Mouse (Mus musculus): ENCODE results near the gene Ppp1r13l. TPM values are rescaled to one million over a fixed set of nuclear protein-coding genes. Genes with fewer than 3 reads are reported as not detected.

The Ppp1r13l gene
- polyA plus RNA-seq, 1 experiment: 4.0 TPM

DNA sequence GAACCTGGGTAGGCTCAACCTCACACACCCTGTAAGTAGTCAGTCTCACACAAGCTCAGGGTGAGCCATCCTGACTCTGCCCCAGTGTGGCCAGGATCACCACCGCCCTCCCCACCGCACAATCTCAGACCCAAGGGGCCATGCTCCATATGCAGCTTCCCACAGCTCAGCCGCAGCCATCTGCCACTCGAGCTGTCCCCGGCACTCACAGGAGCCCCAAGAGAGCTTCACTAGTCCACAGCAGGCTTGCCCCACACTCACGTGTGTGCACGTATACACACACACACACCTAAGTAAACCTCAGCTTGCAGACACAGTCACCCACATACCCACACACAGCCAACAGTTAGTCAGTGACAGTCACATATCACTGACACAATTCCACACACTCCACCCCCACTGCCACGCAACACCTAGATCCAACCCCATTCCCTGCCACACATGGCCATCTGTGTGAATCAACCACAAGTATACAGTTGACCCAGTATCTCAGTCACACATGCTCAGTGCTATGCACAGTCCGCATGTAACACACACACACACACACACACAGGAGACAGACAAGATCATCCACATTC is 43.1 kb downstream of the Ppp1r13l start:
- H3K4me3 ChIP-seq (replicated peaks; ENCODE audit: control insufficient read depth, low read depth, low read length): no peak overlapping the region
- H3K4me1 ChIP-seq (ENCODE audit: control insufficient read depth, insufficient read depth, low read length): no peaks in the 10 kb centered on the region; the same call in 1 of the 2 replicates
- no peak for TF ChIP-seq POLR2A (IDR thresholded peaks at IDR 0.05; ENCODE audit: borderline replicate concordance, control insufficient read depth, low read depth, low read length)
- no peak for TF ChIP-seq CTCF (IDR thresholded peaks at IDR 0.05; ENCODE audit: control insufficient read depth, insufficient read depth, low read length)
- no peak overlapping the region for H3K27ac ChIP-seq (ENCODE audit: control insufficient read depth, insufficient read depth, low read depth, low read length, poor library complexity)
- 81% methylated on average over 9 of the region's 9 CpGs for WGBS

GRCm38 (mm10) chr7:19403731-19404296 is 44.3 kb downstream of the Ppp1r13l start, which contains the start of gene Klc3:
TSS of gene Klc3 (minus strand) at chr7:19404104.
- H3K27ac ChIP-seq (ENCODE audit: control insufficient read depth, insufficient read depth, low read depth, low read length, poor library complexity): no peak within 1 kb of the TSS
- H3K4me1 ChIP-seq (ENCODE audit: control insufficient read depth, insufficient read depth, low read length): no peaks in the 10 kb centered on the region; the same call in 1 of the 2 replicates
- 1% methylated on average over 62 of the region's 62 CpGs for WGBS
- peak within 1 kb of the TSS; percentile 0 for H3K4me3 ChIP-seq (replicated peaks; ENCODE audit: control insufficient read depth, low read depth, low read length)
- no peak for TF ChIP-seq POLR2A (IDR thresholded peaks at IDR 0.05; ENCODE audit: borderline replicate concordance, control insufficient read depth, low read depth, low read length)
- no peak for TF ChIP-seq CTCF (IDR thresholded peaks at IDR 0.05; ENCODE audit: control insufficient read depth, insufficient read depth, low read length)

DNA sequence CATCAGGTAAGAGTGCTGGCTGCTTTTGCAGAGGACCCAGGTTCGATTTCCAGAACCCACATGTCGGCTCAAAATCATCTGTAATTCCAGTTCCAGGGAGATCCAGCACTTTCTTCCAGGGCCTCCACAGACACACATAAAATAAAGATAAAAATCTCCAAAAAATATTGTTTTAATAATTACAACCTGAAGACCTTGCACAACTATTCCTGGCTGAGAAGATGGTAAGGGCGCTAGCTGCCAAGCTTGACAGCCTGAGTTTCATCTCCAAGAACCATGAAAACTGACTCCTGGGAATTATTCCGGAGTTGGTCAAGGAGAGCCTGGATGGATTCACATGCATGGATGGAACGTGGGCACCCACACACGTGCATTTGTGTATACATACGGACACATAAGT is 44.9 kb downstream of the Ppp1r13l start, which contains the start of gene Ckm:
Gene Ckm (plus strand): TSS at position 301 of the 400 bp plus-strand sequence.
- no peak for TF ChIP-seq CTCF (IDR thresholded peaks at IDR 0.05; ENCODE audit: control insufficient read depth, insufficient read depth, low read length)
- no peak for TF ChIP-seq POLR2A (IDR thresholded peaks at IDR 0.05; ENCODE audit: borderline replicate concordance, control insufficient read depth, low read depth, low read length)
- WGBS: 49% methylated on average over 7 of the region's 7 CpGs
- Histone ChIP-seq H3K4me1 (ENCODE audit: control insufficient read depth, insufficient read depth, low read length) (no peaks in the 10 kb centered on the region; the same call in 1 of the 2 replicates), H3K4me3 (replicated peaks; ENCODE audit: control insufficient read depth, low read depth, low read length) (peak within 1 kb of the TSS; percentile 0), H3K27ac (ENCODE audit: control insufficient read depth, insufficient read depth, low read depth, low read length, poor library complexity) (no peak within 1 kb of the TSS)

DNA sequence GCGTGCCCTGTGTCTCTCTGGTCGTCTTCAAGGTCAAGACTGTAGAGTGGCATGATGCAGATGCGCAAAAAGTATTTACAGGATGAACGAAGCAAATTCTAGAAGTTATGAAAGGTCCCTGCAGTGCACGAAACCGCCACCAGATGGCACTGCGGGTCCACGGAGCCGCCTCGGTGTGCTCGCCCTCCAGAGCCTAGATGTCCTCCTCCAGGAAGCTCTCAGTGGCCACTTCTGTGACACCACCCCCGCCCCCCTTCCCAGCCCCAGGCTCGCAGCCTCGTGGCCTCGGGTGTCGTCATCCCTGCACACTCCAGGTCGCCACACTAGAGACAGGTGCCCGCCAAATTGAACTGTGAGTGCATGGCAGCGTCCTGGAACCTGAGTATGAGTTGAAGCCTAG is 45.9 kb downstream of the Ppp1r13l start:
- H3K4me3 ChIP-seq (replicated peaks; ENCODE audit: control insufficient read depth, low read depth, low read length): no peak overlapping the region
- no peaks in the 10 kb centered on the region; the same call in 1 of the 2 replicates for H3K4me1 ChIP-seq (ENCODE audit: control insufficient read depth, insufficient read depth, low read length)
- no peak overlapping the region for H3K27ac ChIP-seq (ENCODE audit: control insufficient read depth, insufficient read depth, low read depth, low read length, poor library complexity)
- WGBS: 2% methylated on average over 19 of the region's 19 CpGs
- peak; percentile 24; the same call in 1 of the 2 replicates for TF ChIP-seq POLR2A (IDR thresholded peaks at IDR 0.05; ENCODE audit: borderline replicate concordance, control insufficient read depth, low read depth, low read length)
- peak; percentile 98 for TF ChIP-seq CTCF (IDR thresholded peaks at IDR 0.05; ENCODE audit: control insufficient read depth, insufficient read depth, low read length)

GRCm38 (mm10) chr7:19409753-19410152 is 50.2 kb downstream of the Ppp1r13l start:
- Histone ChIP-seq H3K27ac (ENCODE audit: control insufficient read depth, insufficient read depth, low read depth, low read length, poor library complexity) (no peak overlapping the region), H3K4me1 (ENCODE audit: control insufficient read depth, insufficient read depth, low read length) (no peaks in the 10 kb centered on the region; the same call in 1 of the 2 replicates), H3K4me3 (replicated peaks; ENCODE audit: control insufficient read depth, low read depth, low read length) (no peak overlapping the region)
- no peak for TF ChIP-seq POLR2A (IDR thresholded peaks at IDR 0.05; ENCODE audit: borderline replicate concordance, control insufficient read depth, low read depth, low read length)
- no peak for TF ChIP-seq CTCF (IDR thresholded peaks at IDR 0.05; ENCODE audit: control insufficient read depth, insufficient read depth, low read length)
- 61% methylated on average over 6 of the region's 6 CpGs for WGBS

GRCm38 (mm10) chr7:19410766-19411344 is 51.3 kb downstream of the Ppp1r13l start:
- no peak overlapping the region for H3K27ac ChIP-seq (ENCODE audit: control insufficient read depth, insufficient read depth, low read depth, low read length, poor library complexity)
- TF ChIP-seq POLR2A (IDR thresholded peaks at IDR 0.05; ENCODE audit: borderline replicate concordance, control insufficient read depth, low read depth, low read length) (no peak), CTCF (IDR thresholded peaks at IDR 0.05; ENCODE audit: control insufficient read depth, insufficient read depth, low read length) (no peak)
- WGBS: 71% methylated on average over 11 of the region's 11 CpGs
- no peak overlapping the region for H3K4me3 ChIP-seq (replicated peaks; ENCODE audit: control insufficient read depth, low read depth, low read length)
- H3K4me1 ChIP-seq (ENCODE audit: control insufficient read depth, insufficient read depth, low read length): no peaks in the 10 kb centered on the region

- no peaks in the 10 kb centered on the region; the same call in 1 of the 2 replicates for H3K4me1 ChIP-seq (ENCODE audit: control insufficient read depth, insufficient read depth, low read length)
- no peak overlapping the region for H3K27ac ChIP-seq (ENCODE audit: control insufficient read depth, insufficient read depth, low read depth, low read length, poor library complexity)
- no peak overlapping the region for H3K4me3 ChIP-seq (replicated peaks; ENCODE audit: control insufficient read depth, low read depth, low read length)
- WGBS: 80% methylated on average over 5 of the region's 5 CpGs
- TF ChIP-seq CTCF (IDR thresholded peaks at IDR 0.05; ENCODE audit: control insufficient read depth, insufficient read depth, low read length) (no peak), POLR2A (IDR thresholded peaks at IDR 0.05; ENCODE audit: borderline replicate concordance, control insufficient read depth, low read depth, low read length) (no peak)
These were observed 52.2 kb downstream of the Ppp1r13l start for GRCm38 (mm10) chr7:19411783-19412182.

- H3K4me1 ChIP-seq (ENCODE audit: control insufficient read depth, insufficient read depth, low read length): no peaks in the 10 kb centered on the region; the same call in 1 of the 2 replicates
- 85% methylated on average over 3 of the region's 3 CpGs for WGBS
- H3K4me3 ChIP-seq (replicated peaks; ENCODE audit: control insufficient read depth, low read depth, low read length): no peak overlapping the region
- no peak overlapping the region for H3K27ac ChIP-seq (ENCODE audit: control insufficient read depth, insufficient read depth, low read depth, low read length, poor library complexity)
- TF ChIP-seq CTCF (IDR thresholded peaks at IDR 0.05; ENCODE audit: control insufficient read depth, insufficient read depth, low read length) (no peak), POLR2A (IDR thresholded peaks at IDR 0.05; ENCODE audit: borderline replicate concordance, control insufficient read depth, low read depth, low read length) (no peak)
These were observed 54.0 kb downstream of the Ppp1r13l start for GRCm38 (mm10) chr7:19413525-19413924.
